Mouse (Mus musculus): ENCODE results near the gene Pdcd1lg2. TPM values are rescaled to one million over a fixed set of nuclear protein-coding genes. Genes with fewer than 3 reads are reported as not detected.

The Pdcd1lg2 gene
- total RNA-seq, 2 experiments from 2014 or later: not detected

DNA sequence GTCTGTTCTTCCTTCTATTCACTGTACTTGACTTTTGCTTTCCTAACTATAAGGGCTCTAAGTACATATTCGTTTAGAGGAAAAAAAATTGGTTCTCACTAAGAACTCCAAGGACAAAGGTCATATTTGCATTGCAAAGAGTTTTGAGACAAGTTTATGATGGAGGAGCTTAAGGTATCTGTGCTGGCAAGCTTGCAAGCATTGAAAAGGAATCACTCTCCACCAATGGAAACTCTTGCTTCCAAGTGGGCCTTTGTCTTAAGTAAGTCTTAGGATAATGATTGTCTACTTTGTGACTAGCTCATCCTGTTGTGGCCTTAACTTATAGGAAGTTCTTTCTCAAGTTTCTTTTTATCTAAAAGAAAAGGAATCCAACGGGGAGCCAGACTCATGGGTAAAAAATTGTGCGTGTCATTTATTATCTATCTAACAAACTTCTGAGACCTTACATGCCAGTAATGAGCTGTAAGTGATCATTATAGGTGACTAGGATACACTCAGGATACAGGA lies 5.7 kb downstream of the Pdcd1lg2 start:
- DNase-seq (ENCODE audit: extremely low spot score in 1 of 2, low spot score in 1 of 2): no peak

DNA sequence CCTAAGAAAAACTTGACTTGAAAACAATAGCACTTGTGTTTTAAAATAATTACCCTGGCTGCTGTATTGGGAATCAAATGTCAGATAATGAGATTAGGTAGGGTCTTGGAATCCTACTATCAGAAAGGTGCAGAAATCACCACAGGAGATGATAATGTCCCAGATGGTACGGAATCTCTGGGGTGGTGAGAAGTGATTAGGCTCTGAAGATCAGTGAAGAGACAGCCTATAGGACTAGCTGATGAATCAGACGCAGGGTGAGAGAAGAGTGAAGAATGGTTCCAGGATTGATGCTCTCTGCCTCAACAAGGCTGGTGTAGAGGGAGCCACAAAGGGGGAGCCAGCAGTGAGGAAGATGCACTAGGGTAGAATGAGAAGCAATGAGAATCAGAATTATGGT lies 6.5 kb downstream of the Pdcd1lg2 start:
- DNase-seq (ENCODE audit: extremely low spot score in 1 of 2, low spot score in 1 of 2): no peak

DNA sequence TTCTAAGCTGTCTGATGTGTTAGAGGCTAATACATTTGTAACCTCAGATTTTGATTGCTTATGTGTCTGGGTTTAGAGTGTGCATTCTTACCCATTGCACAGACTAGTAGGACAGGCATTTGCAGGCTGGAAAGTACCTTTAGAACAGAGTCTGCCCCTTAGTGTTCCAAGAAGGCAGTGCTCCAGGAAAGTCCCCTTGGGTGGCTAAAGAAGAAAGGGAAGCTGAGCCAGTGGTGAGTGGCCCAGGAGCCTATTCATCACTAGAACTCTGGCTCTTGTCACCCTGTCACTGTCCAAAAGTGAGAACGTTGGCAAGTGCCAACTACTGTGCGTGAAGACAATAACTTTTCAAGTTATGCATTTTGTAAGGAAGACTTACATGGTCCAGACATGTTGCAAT lies 7.2 kb downstream of the Pdcd1lg2 start:
- DNase-seq (ENCODE audit: extremely low spot score in 1 of 2, low spot score in 1 of 2): no peak

DNA sequence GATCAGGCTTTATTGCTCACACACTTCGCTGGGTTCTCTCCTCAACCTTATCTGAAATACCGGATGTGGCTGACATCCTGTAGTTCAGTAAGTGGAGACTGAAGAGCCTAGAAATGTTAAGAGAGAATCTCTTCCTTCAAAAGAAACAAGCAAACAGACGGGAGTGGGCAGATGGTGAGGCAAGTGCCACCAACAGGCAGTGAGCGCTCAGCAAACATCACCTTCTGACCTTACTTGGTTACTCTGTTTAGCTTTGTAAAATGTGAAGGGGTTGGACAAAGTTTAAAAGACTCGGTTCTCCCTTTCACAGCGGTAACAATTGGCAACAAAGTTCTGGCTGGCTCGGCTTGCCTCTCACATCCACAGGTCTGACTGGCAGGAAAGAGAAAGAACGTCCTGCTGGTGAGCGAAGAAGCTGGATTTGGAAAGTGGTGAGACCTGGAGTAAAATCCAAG lies 8.0 kb downstream of the Pdcd1lg2 start:
- DNase-seq (ENCODE audit: extremely low spot score in 1 of 2, low spot score in 1 of 2): no peak

DNA sequence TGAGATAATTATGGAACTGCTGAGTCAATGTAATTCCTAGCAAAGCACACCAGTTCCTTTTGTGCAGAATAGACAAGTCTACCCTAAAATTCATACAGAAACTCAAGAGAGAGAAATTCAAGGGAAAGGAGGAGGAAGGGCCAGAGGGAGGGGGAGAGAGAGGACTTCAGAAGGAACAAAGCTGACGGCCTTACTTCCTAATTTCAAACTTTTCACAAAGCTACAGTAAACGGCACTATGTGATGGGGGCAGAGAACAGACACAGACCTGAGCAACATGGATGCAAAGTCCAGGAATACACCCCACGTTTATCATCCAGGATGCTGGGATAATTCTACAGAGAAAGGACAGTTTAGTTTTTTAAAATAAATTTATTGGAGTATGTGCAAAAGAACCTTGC lies 8.8 kb downstream of the Pdcd1lg2 start:
- DNase-seq (ENCODE audit: extremely low spot score in 1 of 2, low spot score in 1 of 2): no peak

DNA sequence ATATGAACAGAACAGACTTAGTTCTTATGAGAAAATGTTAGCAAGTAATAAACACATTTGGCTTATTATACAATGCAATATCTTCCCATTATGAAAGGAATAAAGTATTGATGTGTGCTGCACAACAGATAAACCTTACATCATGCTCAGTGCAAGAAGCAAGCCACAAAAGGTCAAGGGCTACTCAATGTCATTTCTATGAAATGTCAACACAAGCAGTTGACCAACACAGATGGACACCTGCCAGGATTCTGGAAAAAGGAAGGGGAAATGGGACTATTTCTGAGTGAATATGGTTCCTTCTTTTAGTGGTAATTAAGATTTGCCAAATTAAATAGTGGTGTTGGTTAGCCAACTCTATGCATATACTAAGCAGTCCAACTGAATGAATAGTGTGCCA lies 9.2 kb downstream of the Pdcd1lg2 start:
- no peak for DNase-seq (ENCODE audit: extremely low spot score in 1 of 2, low spot score in 1 of 2)

DNA sequence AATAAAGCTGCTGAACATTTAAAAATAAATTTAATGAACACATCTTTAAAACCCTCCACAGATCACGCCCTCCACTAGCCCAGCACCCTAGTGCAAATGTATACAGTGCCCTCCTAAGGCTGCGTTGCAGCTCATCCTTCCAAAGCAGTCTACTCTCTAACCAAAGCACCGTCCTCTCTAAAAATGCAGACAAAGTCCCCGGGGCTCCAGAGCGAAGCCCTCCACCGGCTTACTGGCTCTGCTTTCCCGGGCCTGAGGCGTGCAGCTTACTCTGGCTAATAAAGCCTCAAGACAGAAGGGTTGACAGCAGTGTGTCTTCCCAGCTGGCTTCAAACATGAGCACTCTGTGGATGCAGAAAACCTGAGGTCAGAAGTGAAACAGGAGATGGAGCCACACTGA lies 9.7 kb downstream of the Pdcd1lg2 start:
- DNase-seq (ENCODE audit: extremely low spot score in 1 of 2, low spot score in 1 of 2): no peak

DNA sequence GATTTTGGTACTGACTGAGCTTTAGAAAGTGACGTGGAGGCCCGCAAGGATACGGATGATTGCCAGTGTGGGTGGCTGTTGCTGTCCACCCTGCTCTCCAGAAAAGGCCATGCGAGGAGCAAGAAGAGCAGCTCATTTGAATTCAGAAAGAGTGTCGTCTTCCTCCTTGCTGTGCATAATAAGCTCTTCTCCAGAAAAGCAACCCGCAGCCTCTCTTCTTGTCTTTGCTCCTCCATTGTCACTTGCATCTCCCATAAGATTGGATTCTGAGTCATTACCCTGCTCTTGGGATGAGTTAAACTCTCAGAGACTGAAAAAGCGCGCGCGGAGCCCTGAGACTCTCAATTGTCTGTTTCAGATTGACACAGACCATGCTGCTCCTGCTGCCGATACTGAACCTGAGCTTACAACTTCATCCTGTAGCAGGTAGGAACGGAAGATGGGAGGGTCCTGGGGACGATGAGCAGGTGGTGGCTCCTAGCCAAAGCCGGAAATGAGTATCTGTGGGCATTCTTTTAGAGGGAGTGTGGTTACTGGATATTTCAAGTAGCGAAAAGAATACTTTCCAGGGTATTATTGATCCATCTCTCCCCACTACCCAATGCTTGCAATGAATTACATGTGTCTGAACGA lies 11.4 kb downstream of the Pdcd1lg2 start:
- DNase-seq (ENCODE audit: extremely low spot score in 1 of 2, low spot score in 1 of 2): no peak

DNA sequence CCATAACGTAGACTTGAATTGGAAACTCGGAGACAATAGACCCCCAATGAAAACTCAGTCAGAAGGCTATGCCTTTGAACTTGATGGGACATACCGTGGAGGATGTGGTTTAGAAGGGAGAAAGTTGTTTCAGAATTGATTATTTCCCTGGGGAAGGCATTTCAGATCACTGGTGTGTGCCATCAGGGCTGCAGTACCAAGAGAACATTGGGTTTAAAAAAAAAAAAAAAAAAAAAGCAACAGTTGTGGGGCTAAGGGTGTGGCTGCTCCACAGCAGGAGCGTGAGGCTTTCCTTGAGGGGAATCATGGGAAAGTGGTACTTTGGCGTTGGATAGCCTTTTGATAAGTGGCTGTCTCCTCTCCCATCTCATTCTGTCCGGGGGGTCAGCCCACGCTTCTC lies 12.1 kb downstream of the Pdcd1lg2 start:
- DNase-seq (ENCODE audit: extremely low spot score in 1 of 2, low spot score in 1 of 2): no peak

DNA sequence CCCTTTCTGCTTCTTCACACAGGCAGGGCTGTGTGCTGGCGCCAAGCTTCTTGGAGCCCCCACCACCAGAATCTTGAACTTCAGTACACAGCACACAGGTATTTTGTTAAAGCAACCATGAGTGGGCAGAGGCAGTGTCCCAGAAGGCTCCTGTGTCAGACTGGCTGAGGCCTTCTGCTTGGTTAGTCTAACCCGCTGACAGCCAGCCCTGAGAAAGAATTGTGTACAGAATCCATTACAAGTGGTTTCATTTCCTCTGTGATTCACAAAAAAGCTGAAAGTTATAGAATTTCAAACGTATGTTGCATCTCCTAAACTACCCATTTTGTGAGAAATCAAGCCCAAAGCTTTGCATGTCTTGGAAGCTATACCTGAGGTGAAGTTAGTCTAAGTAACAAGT lies 19.8 kb downstream of the Pdcd1lg2 start:
- DNase-seq (ENCODE audit: extremely low spot score in 1 of 2, low spot score in 1 of 2): no peak

DNA sequence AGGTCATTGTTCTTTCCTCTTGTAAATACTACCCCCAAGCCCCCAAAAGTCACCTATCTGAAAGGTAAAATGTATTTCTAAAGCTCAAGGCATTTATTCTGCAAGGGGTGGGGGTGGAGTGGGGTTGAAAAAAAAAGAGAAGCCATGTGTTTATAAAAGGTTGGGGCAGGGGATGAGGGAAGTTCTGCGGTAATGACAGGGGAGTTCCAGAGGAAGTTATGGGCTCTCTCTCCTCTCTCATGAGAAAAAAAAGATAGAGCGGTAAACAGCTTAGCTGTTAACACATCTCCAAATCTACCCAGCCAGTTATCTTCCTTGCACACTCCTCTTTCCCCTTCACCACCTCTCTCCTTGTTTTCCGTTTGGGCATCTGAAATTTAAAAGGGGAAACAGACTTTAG lies 20.2 kb downstream of the Pdcd1lg2 start:
- DNase-seq (ENCODE audit: extremely low spot score in 1 of 2, low spot score in 1 of 2): no peak

DNA sequence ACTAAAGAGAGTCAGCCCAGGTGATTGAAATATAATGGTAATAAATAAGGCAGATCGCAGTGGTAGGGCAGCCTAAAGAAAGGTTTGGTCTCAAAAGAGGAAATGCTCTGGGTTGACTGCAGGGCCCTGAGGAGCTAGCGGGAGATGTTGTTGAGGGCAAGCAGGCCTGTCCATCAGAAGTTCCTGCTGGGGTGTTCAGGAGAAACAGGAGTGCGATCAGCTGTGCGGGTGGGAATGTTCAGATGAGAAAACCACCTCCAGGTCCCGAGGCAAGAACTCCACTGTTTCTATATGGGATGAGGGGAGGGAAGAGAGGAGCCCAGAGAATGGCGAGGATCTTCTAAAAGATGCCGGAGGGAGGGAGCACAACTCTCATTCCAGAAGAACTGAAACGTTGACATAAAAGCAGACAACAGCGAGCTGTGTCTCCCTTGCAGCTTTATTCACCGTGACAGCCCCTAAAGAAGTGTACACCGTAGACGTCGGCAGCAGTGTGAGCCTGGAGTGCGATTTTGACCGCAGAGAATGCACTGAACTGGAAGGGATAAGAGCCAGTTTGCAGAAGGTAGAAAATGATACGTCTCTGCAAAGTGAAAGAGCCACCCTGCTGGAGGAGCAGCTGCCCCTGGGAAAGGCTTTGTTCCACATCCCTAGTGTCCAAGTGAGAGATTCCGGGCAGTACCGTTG lies 26.2 kb downstream of the Pdcd1lg2 start:
- DNase-seq (ENCODE audit: extremely low spot score in 1 of 2, low spot score in 1 of 2): no peak

DNA sequence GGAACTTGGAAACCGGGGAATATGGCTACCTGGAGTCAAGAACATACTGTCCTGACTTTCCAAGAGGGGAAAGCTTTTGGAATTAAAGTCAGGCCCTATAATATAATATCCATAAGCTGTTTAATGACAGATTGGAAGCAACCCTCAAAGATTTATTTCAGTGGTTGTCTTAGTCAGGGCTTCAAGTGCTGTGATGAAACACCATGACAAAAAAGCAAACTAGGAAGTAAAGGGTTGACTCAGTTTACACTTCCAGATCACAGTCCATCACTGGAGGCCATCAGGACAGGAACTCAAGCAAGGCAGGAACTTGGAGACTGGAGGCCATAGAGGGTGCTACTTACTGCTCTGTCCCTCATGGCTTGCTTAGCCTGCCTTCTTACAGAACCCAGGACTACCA lies 27.1 kb downstream of the Pdcd1lg2 start:
- DNase-seq (ENCODE audit: extremely low spot score in 1 of 2, low spot score in 1 of 2): no peak

DNA sequence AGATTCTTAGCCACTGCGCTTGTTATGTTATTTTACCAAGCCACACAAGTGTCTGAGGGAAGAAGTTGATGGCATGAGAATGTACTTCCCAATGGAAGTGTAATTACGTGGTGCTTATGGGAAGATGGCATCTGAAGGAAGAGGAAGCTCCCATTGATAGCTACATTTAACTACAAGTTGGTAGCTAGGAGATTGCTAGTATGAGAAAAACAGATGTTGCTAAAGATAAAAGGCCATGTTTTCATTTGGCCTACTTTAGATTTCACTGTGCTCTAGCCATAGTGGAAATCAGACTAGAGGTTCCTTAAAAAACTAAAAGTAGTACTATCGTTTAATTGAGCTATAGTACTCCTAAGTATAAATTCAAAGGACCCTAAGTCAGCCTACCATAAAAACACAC lies 28.5 kb downstream of the Pdcd1lg2 start:
- DNase-seq (ENCODE audit: extremely low spot score in 1 of 2, low spot score in 1 of 2): no peak

DNA sequence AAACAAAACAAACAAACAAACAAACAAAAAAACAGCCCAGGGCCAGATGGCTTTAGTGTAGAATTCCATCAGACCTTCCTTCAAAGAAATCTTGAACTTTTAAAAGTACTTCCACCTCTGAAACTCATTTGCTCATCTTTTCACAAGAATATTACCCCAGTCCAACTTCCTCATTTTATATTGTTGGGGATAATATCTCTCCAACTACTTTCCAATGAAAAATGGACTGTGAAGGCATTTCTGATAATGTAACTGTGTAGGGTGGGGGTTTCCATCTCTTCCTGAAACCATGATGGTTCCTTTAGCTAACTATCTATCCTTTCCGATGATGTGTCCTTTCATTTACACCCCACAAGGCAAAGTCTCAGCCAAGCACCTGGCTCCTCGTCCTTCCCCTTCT lies 31.8 kb downstream of the Pdcd1lg2 start:
- DNase-seq (ENCODE audit: extremely low spot score in 1 of 2, low spot score in 1 of 2): no peak

DNA sequence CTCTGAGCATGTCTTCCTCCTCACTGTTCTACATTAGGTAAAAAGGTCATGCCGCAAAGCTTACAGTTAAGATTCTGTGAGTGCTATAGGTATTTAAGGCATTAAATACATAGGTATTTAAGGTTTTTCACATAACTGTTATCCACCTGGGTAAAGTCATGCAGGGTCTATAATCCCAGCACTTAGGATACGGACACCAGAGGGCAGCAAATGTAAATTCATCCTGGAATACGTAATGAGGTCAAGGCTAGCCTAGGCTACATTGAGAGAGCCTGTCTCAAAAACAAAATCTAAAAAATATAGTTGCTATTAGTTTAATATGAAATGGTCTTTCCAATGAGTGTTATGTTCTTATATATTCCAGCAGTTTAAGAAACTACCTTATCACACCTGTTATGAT lies 33.6 kb downstream of the Pdcd1lg2 start:
- no peak for DNase-seq (ENCODE audit: extremely low spot score in 1 of 2, low spot score in 1 of 2)

DNA sequence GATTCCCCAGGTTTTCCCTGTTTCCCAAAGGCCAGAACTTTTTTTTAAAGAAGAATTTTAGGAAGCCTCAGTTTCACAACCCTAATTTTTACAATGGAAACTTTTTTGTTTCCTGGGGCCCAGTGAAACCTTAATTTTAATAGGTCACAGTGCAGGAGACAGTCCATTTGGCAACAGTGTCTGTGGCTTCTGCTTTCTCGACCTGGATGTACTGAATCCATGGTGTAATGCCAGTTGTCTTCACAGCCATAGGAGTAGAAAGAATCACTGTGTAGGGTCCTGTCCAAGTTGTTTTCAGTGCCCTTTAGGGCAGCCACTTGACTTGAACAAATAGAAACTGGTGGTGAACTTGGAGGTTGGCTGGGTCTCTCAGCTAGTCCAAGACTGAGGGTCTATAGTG lies 37.7 kb downstream of the Pdcd1lg2 start:
- DNase-seq (ENCODE audit: extremely low spot score in 1 of 2, low spot score in 1 of 2): no peak

DNA sequence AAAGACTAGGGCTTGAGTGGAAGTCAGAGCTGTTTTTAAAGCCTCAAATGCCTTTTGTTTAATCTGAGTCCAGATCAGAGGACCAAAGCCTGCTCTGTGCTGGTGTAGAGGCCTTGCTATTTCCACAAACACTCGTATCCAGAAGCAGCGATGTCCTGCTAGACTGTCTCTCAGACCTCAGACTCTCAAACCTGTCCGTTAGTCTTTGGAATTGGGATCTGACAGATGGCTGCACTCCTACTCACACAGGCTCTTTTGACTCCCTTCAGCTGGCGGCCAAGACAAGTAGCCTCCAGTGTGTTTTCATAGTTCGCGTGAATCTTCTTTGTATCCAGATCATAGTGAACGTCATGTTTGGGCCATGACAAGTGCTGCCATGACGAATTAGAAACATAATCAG lies 39.7 kb downstream of the Pdcd1lg2 start:
- DNase-seq (ENCODE audit: extremely low spot score in 1 of 2, low spot score in 1 of 2): no peak

DNA sequence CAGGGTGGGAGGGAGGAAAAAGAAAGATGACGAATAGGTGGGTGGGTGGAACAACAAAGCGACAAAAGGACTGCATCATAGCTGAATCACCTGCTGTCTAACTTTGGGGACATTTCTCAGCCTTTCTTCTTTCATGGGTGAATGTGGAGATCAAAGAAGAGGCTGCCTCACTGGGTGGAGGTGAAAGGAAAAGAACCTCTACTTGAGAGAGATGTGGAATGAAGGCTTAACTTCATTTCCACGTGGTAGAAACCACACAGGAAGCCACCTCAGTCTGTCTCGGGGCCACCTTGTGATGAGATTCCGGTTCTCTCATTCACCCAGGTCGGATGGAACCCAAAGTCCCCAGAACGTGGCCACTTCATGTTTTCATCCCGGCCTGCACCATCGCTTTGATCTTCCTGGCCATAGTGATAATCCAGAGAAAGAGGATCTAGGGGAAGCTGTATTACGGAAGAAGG lies 43.5 kb downstream of the Pdcd1lg2 start:
- DNase-seq (ENCODE audit: extremely low spot score in 1 of 2, low spot score in 1 of 2): no peak

DNA sequence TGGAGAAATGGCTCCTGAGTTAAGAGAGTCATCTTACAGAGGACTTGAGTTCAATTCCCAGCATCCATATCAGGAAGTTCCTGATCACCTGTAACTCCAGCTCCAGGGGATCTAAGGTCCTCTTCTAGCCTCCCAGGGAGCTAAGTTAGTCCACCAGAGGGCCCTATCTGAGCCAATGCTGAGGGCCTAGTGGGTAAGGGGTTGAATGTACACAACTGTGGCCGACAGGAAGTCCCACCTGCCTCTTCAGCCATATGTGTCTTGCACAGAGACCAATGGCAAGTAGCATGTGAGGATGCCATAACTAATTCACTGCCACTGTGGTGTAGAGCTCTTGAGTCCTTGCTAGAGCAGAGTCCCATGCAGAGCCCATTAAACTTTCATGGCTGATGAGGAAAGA lies 44.4 kb downstream of the Pdcd1lg2 start:
- DNase-seq (ENCODE audit: extremely low spot score in 1 of 2, low spot score in 1 of 2): no peak

DNA sequence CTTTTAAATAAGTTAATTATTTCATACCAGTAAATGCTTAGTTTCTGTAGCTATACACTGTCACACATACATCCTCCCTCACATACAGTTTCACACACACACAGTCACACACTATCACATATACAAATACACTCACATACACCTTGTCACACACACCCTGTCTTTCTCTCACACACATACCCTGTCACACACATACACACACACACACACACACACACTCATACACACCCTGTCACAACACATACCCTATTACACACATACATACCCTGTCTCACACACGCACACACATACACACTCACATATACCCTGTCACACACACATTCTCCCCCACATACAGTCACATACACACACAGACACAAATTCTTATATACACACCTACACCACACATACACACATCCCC lies 47.3 kb downstream of the Pdcd1lg2 start:
- DNase-seq (ENCODE audit: extremely low spot score in 1 of 2, low spot score in 1 of 2): no peak

DNA sequence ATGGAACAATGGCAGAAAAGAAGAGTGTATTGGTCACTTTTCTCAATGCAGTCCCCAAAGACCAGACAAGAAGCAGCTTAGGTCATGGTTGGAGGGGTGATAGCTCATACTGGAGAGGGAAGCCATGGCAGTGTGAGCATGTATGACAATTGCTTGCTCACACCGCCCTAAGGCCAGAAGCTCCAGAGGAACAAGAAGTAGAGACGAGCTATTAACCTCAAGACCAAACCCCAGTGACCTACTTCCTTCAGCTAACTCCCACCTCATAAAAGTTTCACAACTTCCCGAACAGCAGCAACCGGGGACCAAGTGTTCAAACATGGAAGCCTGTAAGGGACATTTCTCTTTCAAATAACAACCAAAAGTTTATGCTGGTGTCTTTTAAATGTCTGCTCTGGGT lies 51.7 kb downstream of the Pdcd1lg2 start:
- DNase-seq (ENCODE audit: extremely low spot score in 1 of 2, low spot score in 1 of 2): no peak
